Mouse (Mus musculus): ENCODE measurements at regions not wholly inside any gene's neighbourhood (a gene's known extent, or its start where the extent isn't known, plus 50 kb on each side); places are given as distances from the start of the nearest gene placed in this dataset.

GRCm38 (mm10) chr17:9291601-9292000, 130.3 kb upstream of the Gm17728 start:
- Histone ChIP-seq H3K4me3 (ENCODE audit: low read depth, low read length) (no peak overlapping the region), H3K27ac (replicated peaks) (no peak overlapping the region), H3K9me3 (ENCODE audit: control insufficient read depth, low read length) (no peaks in the 10 kb centered on the region), H3K9ac (ENCODE audit: low read length) (no peak overlapping the region), H3K4me1 (replicated peaks; ENCODE audit: control insufficient read depth, insufficient read depth) (no peaks in the 10 kb centered on the region), H3K27me3 (ENCODE audit: control insufficient read depth, insufficient read depth, low read length) (no peaks in the 10 kb centered on the region), H3K4me2 (replicated peaks; ENCODE audit: low read depth) (no peak overlapping the region), H3K36me3 (ENCODE audit: control insufficient read depth, insufficient read depth, low read length) (no peaks in the 10 kb centered on the region)
- DNase-seq (ENCODE audit: low spot score) (no peak), ATAC-seq (ENCODE audit: low FRiP score, low TSS enrichment) (no peak)
- 49% methylated on average over 4 of the region's 4 CpGs for WGBS
- TF ChIP-seq CTCF (IDR thresholded peaks at IDR 0.05; ENCODE audit: low read depth) (no peak), EP300 (optimal IDR thresholded peaks at IDR 0.05) (no peak)

GRCm38 (mm10) chr17:9292296-9292695, 129.6 kb upstream of the Gm17728 start:
- no peak for DNase-seq (ENCODE audit: low spot score)
- TF ChIP-seq EP300 (optimal IDR thresholded peaks at IDR 0.05) (no peak), CTCF (IDR thresholded peaks at IDR 0.05; ENCODE audit: low read depth) (no peak)

GRCm38 (mm10) chr17:9296371-9296770, 125.5 kb upstream of the Gm17728 start:
- no peak for TF ChIP-seq CTCF (IDR thresholded peaks at IDR 0.05; ENCODE audit: low read depth)
- no peak for DNase-seq (ENCODE audit: low spot score)
- 83% methylated on average over 1 of the region's 1 CpGs for WGBS

More at GRCm38 (mm10) chr17:9292296-9292695, 129.6 kb upstream of the Gm17728 start:
- Histone ChIP-seq H3K9ac (ENCODE audit: low read length) (no peak overlapping the region), H3K36me3 (ENCODE audit: control insufficient read depth, insufficient read depth, low read length) (no peaks in the 10 kb centered on the region), H3K4me3 (ENCODE audit: low read depth, low read length) (no peak overlapping the region), H3K27ac (replicated peaks) (no peak overlapping the region), H3K4me2 (replicated peaks; ENCODE audit: low read depth) (no peak overlapping the region), H3K4me1 (replicated peaks; ENCODE audit: control insufficient read depth, insufficient read depth) (no peaks in the 10 kb centered on the region), H3K9me3 (ENCODE audit: control insufficient read depth, low read length) (no peaks in the 10 kb centered on the region), H3K27me3 (ENCODE audit: control insufficient read depth, insufficient read depth, low read length) (no peaks in the 10 kb centered on the region)
- ATAC-seq (ENCODE audit: low FRiP score, low TSS enrichment): no peak
- 90% methylated on average over 7 of the region's 7 CpGs for WGBS

GRCm38 (mm10) chr17:9298231-9298630, 123.6 kb upstream of the Gm17728 start:
- H3K9ac ChIP-seq (ENCODE audit: low read length): no peak overlapping the region
- no peaks in the 10 kb centered on the region for H3K36me3 ChIP-seq (ENCODE audit: control insufficient read depth, insufficient read depth, low read length)
- no peak overlapping the region for H3K4me2 ChIP-seq (replicated peaks; ENCODE audit: low read depth)
- H3K4me3 ChIP-seq (ENCODE audit: low read depth, low read length): no peak overlapping the region
- H3K9me3 ChIP-seq (ENCODE audit: control insufficient read depth, low read length): no peaks in the 10 kb centered on the region
- WGBS: 95% methylated on average over 1 of the region's 1 CpGs
- H3K4me1 ChIP-seq (replicated peaks; ENCODE audit: control insufficient read depth, insufficient read depth): no peaks in the 10 kb centered on the region
- H3K27me3 ChIP-seq (ENCODE audit: control insufficient read depth, insufficient read depth, low read length): no peaks in the 10 kb centered on the region
- no peak for DNase-seq (ENCODE audit: low spot score)
- TF ChIP-seq EP300 (optimal IDR thresholded peaks at IDR 0.05) (no peak), CTCF (IDR thresholded peaks at IDR 0.05; ENCODE audit: low read depth) (no peak)
- no peak overlapping the region for H3K27ac ChIP-seq (replicated peaks)
- ATAC-seq (ENCODE audit: low FRiP score, low TSS enrichment): no peak

More at GRCm38 (mm10) chr17:9296371-9296770, 125.5 kb upstream of the Gm17728 start:
- H3K27me3 ChIP-seq (ENCODE audit: control insufficient read depth, insufficient read depth, low read length): no peaks in the 10 kb centered on the region
- H3K4me1 ChIP-seq (replicated peaks; ENCODE audit: control insufficient read depth, insufficient read depth): no peaks in the 10 kb centered on the region
- H3K4me3 ChIP-seq (ENCODE audit: low read depth, low read length): no peak overlapping the region
- H3K36me3 ChIP-seq (ENCODE audit: control insufficient read depth, insufficient read depth, low read length): no peaks in the 10 kb centered on the region
- no peak overlapping the region for H3K27ac ChIP-seq (replicated peaks)
- no peak overlapping the region for H3K9ac ChIP-seq (ENCODE audit: low read length)
- no peaks in the 10 kb centered on the region for H3K9me3 ChIP-seq (ENCODE audit: control insufficient read depth, low read length)
- no peak for ATAC-seq (ENCODE audit: low FRiP score, low TSS enrichment)
- H3K4me2 ChIP-seq (replicated peaks; ENCODE audit: low read depth): no peak overlapping the region

- DNase-seq (ENCODE audit: low spot score) (no peak), ATAC-seq (ENCODE audit: low FRiP score, low TSS enrichment) (no peak)
- Histone ChIP-seq H3K27me3 (ENCODE audit: control insufficient read depth, insufficient read depth, low read length) (no peaks in the 10 kb centered on the region), H3K9ac (ENCODE audit: low read length) (no peak overlapping the region), H3K9me3 (ENCODE audit: control insufficient read depth, low read length) (no peaks in the 10 kb centered on the region), H3K36me3 (ENCODE audit: control insufficient read depth, insufficient read depth, low read length) (no peaks in the 10 kb centered on the region), H3K4me3 (ENCODE audit: low read depth, low read length) (no peak overlapping the region), H3K4me1 (replicated peaks; ENCODE audit: control insufficient read depth, insufficient read depth) (no peaks in the 10 kb centered on the region), H3K4me2 (replicated peaks; ENCODE audit: low read depth) (no peak overlapping the region), H3K27ac (replicated peaks) (no peak overlapping the region)
- no peak for TF ChIP-seq CTCF (IDR thresholded peaks at IDR 0.05; ENCODE audit: low read depth)
- no peak for TF ChIP-seq EP300 (optimal IDR thresholded peaks at IDR 0.05)
- 33% methylated on average over 4 of the region's 4 CpGs for WGBS
Measured at GRCm38 (mm10) chr17:9301101-9301501, 120.8 kb upstream of the Gm17728 start.

- TF ChIP-seq CTCF (IDR thresholded peaks at IDR 0.05; ENCODE audit: low read depth) (no peak), EP300 (optimal IDR thresholded peaks at IDR 0.05) (no peak)
- Histone ChIP-seq H3K36me3 (ENCODE audit: control insufficient read depth, insufficient read depth, low read length) (no peaks in the 10 kb centered on the region), H3K9me3 (ENCODE audit: control insufficient read depth, low read length) (no peaks in the 10 kb centered on the region), H3K4me3 (ENCODE audit: low read depth, low read length) (no peak overlapping the region), H3K9ac (ENCODE audit: low read length) (no peak overlapping the region), H3K27ac (replicated peaks) (no peak overlapping the region), H3K4me2 (replicated peaks; ENCODE audit: low read depth) (no peak overlapping the region), H3K4me1 (replicated peaks; ENCODE audit: control insufficient read depth, insufficient read depth) (no peaks in the 10 kb centered on the region), H3K27me3 (ENCODE audit: control insufficient read depth, insufficient read depth, low read length) (no peaks in the 10 kb centered on the region)
- no peak for DNase-seq (ENCODE audit: low spot score)
- 52% methylated on average over 2 of the region's 2 CpGs for WGBS
- ATAC-seq (ENCODE audit: low FRiP score, low TSS enrichment): no peak
Measured at GRCm38 (mm10) chr17:9308507-9308906, 113.4 kb upstream of the Gm17728 start.
